Mouse (Mus musculus): ENCODE data around the gene Lce1j.
"Not testable (repeated sequence)": the region's sequence is repeated elsewhere in the genome, so short reads cannot be mapped to it uniquely, and the experiment has no call there.

The Lce1j gene

DNA sequence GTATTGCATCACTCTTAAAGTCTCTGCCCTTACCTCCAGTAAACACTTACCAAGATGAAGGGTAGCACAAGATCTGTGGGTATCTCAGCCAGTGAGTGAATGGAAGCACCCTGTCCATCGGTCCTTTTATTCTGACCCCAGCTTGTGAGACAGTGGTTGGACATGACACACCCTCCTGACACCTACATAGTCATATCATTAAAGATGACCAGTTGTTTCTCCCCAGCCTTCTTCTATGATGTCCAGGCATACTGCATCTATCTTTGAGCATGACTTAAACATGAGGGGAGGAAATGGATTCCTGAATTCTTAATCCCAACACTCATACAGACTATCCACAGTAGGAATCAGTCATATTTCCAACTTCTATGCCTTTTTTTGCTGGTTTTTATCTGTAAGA is at the start of gene Lce1j:
Gene Lce1j, minus strand, starts transcription at position 101 of the 400 bp plus-strand sequence.
- no peak for DNase-seq

DNA sequence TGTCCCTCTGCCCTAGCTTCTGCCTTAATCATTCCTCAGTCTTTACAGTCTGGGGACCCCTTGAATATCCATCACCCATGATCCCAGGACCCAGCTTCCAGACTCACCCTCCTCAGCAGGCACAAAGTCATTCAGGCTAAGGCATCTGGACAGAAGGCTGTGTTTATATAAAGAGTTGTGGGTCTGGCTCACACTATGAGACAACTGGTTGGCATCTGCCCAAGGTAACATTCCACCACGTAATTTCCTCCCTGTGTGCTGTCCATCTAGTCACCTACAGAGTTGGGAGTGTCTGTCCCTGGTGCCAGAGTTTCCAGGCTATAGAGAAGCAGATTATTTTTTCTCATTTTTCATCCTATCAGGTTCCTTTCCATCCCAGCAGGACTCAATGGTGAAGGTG is 36.8 kb upstream of the Lce1j start, which contains the start of gene Kprp:
Gene Kprp, minus strand, starts transcription at position 140 of the 400 bp plus-strand sequence.
- DNase-seq = no peak

DNA sequence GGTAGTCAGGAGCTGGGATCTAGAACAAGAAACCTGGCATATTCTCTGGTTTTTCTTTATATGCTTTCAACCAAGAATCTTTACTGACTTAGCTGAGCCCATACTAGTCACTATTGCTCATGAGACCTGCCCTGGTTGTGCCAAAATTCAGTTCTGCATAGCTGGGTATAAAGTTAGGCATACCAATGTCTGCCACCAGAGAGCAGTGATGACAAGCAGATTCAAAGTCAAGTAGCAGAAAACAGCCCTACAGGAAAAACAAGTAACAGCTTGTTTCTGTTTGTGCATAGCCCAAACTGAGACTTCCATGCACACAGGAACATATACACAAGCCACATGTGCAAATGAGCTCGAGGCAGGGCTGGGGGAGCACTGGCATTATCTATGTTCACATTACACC is 35.5 kb upstream of the Lce1j start:
- no peak for DNase-seq

DNA sequence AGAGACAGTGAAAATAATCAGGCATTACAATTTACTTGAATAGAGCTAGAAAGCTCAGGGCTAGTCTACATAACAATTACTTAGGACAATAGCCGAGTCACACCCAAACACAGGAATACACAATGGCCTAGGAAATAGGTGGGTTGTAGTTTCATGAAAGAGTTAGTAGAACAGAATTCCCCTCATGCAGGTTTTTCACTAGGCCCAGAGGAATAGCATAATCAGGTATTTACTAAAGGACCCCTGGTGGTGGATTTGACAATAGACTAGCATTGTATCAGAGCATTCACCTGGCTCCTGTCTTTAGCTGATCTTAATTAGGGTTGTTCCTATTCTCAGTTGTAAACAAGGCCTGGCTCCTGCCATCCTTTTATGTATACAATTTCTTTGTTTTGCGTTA is 25.7 kb upstream of the Lce1j start:
- not testable (repeated sequence) for DNase-seq

DNA sequence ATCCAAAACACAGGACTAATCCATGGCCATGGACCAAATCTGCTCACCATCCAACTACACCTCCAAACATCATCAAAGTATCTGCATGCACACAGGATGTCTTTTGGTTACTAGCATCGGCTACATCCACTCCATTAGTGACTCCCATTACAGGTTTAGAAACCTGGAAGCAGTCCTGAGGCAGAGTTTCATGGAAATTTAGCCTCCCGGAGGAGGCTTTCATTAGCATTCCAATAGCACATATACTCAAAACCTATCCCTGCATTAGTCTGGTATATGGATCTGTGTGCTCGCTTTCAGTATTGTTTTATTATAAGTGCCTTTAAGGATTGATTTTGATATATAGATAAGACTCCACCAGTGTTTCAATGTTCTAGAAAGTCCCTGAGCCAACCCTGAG is 25.3 kb upstream of the Lce1j start:
- DNase-seq = no peak

DNA sequence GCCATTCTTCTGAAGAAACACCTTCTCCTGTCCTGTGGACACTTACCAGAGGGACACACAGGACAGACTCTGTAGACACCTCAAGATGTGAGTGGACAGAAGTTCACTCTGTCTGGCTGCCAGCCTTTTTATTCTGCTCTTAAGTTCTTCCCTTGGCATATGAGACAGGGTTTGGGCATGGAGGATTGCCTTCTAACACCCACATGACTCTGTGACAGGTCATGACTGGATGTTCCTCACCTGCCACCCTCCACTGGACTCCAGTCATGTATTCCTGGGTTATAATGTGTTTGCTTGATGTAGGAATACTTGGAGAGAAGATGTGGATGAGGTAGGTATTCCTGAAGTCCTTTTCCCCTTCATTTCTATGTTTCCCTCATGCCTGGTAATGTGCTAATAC is 17.5 kb upstream of the Lce1j start, which contains the start of gene Lce1k:
Gene Lce1k, minus strand, starts transcription at position 101 of the 400 bp plus-strand sequence.
- no peak for DNase-seq

DNA sequence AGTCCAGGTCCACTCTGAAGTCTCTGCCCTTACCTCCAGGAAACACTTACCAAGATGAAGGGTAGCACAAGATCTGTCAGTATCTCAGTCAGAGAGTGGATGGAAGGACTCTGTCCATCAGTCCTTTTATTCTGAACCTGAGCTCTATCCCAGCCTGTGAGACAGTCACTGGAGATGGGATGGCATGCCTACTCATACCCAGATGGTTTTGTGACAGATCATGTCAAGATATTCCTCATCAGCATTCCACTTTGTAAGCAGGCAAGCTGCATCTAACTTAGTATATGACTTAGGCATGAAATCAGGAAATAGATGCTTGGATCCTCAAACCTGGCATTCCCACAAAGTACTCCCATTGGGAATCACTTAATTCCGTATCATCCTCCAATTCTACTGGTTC is 11.5 kb downstream of the Lce1j start, which contains the start of gene Lce1i:
Gene Lce1i, minus strand, starts transcription at position 101 of the 400 bp plus-strand sequence.
- no peak for DNase-seq

DNA sequence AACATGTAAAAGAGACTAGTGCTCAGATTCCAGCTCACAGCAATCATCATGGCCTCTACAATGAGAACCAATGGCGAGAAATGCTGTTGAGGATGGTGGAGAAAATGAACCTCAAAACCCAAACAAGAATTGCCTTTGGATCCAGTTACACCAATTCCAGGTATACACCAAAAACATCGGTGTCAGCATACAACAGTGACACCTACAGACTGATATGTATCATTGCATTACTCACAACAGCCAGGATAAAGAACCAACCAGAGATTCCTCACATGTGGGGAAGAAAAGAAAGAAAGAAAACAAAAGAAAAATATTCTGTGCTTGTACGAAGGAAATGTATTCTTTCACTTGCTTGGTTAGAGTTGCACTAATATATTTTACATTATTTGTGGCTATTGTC is 18.7 kb downstream of the Lce1j start:
- no peak for DNase-seq

DNA sequence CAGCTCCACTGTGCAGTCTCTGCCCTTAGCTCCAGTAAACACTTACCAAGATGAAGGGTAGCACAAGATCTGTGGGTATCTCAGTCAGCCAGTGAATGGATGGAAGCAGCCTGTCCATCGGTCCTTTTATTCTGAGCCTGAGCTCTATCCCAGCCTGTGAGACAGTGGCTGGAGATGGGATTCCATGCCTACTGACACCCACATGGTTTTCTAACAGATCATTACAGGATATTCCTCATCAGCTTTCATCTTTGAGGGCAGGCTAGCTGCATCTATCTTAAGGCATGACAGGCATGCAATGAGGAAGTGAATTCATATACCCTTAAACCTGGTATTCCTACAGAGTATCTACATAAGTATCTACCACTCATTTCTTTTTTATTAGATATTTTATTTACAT is 25.3 kb downstream of the Lce1j start, which contains the start of gene Lce1h:
Gene Lce1h, minus strand, starts transcription at position 101 of the 400 bp plus-strand sequence.
- DNase-seq = no peak

DNA sequence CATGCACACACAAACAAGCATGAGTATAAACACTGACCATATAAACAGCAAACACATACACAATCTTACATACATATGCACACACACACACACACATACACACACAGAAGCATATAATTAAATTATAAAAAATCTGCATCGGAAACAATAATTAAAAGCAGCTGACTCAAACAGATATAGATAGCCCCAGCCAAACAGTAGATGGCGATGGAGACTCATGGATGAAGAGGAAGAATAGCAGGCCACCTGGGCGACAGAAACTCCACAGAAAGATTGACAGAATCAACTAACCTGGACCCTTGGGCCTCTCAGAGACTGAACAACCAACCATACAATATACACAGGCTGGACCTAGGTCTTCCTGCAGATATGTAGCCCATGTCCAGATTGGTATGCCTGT is 37.1 kb downstream of the Lce1j start:
- DNase-seq = no peak

DNA sequence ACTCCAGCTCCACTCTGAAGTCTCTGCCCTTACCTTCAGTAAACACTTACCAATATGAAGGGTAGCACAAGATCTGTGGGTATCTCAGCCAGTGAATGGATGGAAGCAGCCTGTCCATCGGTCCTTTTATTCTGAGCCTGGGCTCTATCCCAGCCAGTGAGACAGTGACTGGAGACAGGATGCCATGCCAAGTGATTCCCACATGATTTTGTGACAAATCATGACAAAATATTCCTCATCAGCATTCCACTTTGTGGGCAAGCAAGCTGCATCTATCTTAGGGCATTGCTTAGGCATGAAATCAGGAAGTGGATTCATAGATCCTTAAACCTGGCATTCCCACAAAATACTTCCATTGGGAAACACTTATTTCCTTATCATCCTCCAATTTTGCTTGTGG is 38.1 kb downstream of the Lce1j start, which contains the start of gene Lce1g:
Gene Lce1g, minus strand, starts transcription at position 101 of the 400 bp plus-strand sequence.
- no peak for DNase-seq

DNA sequence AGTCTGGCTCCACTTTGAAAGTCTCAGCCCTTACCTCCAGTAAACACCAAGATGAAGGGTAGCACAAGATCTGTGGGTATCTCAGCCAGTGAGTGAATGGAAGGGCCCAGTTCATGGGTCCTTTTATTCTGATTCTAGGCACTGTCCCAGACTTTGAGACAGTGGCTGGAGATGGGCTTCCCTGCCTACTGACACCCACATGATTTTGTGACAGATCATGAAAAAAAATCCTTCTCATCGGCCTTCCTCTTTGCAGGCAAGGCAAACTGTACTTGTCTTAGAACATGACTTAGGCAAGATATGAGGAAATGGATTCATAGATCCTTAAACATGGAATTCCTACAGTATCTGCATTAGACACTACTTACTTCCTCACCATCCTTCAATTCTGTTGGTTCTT is 51.3 kb downstream of the Lce1j start, which contains the start of gene Gm38119:
Gene Gm38119, minus strand, starts transcription at position 101 of the 400 bp plus-strand sequence.
- DNase-seq = no peak
